Mouse (Mus musculus): ENCODE measurements around the gene Morn5.
A peak's percentile ranks its signal among the peaks of the same experiment; 100 is the strongest.

Gene Morn5

GRCm38 (mm10) chr2:36104956-36105741, 55.9 kb downstream of the Morn5 start, which contains the start of gene Lhx6:
TSS of gene Lhx6 (minus strand) at chr2:36105408.
- no peak for DNase-seq

GRCm38 (mm10) chr2:36108615-36109014, 59.4 kb downstream of the Morn5 start:
- DNase-seq, result no peak

GRCm38 (mm10) chr2:36112632-36113031, 63.4 kb downstream of the Morn5 start:
- no peak for DNase-seq

DNA sequence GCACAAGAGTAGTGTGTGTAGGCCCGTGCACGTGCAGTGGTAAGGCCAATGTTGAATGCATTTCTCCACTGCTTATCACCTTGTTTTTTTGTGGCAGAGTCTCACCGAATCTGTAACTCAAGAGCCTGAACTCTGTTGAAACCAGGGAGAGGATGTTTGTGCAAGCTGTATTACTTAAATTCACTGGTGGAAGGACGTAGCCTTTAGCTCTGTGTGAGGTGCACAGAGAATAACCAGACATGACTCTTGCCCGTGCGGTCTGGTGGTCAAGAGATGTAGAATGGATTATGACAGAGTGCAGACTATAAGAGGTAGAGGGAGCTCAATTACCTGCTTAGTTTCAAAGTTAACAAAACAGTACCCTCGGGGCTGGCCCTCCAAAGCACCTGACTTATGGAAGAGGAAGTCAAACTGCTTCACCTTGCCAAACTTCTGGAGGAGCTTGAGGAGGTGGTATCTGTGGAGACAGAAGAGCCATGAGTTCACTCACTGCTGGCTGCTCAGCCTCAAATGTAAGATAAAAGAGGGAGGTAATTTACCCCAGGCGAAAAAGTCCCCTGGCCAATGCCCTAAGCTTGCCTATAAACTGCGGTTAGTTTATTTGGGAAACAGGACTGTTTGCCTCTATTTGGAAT, 77.7 kb downstream of the Morn5 start:
- no peak for DNase-seq

GRCm38 (mm10) chr2:36127973-36128372, 78.7 kb downstream of the Morn5 start:
- peak; percentile 26 for DNase-seq

- no peak for DNase-seq
Observed at GRCm38 (mm10) chr2:36129051-36129450, 79.8 kb downstream of the Morn5 start.
